Mouse (Mus musculus) forebrain, postnatal 0 days (tissue): ENCODE measurements around the gene Med13. TPM values are rescaled to one million over a fixed set of nuclear protein-coding genes. Genes with fewer than 3 reads are reported as not detected.

Experiments
- ATAC-seq: fragments of 200-750 bp; cut with Nextera tagmentation; 2 replicates; pipeline ENCODE4 v1.8.0; 2017; ENCODE audit warnings: mild to moderate bottlenecking, moderate library complexity
- DNase-seq: peaks from one replicate; pipeline ENCODE4 v3.0.0-alpha.2; 2015
- H3K27ac ChIP-seq: fragments of 300-500 bp; sonication (generic); 2 replicates; pipeline ENCODE4 v1.5.1; 2014; ENCODE audit warnings: low read depth, mild to moderate bottlenecking, antibody characterized with exemption, low read length, moderate library complexity, mixed read lengths
- H3K27me3 ChIP-seq: fragments of 300-500 bp; sonication (generic); 2 replicates; pipeline ENCODE4 v1.6.1; 2014; ENCODE audit warnings: mild to moderate bottlenecking, low read length, mixed read lengths; ENCODE audit not compliant: insufficient read depth
- H3K36me3 ChIP-seq: fragments of 300-500 bp; sonication (generic); 2 replicates; pipeline ENCODE4 v1.6.1; 2014; ENCODE audit warnings: mild to moderate bottlenecking, moderate library complexity; ENCODE audit not compliant: insufficient read depth
- H3K4me1 ChIP-seq: fragments of 300-500 bp; sonication (generic); 2 replicates; pipeline ENCODE4 v1.6.1; 2014; ENCODE audit warnings: antibody characterized with exemption; ENCODE audit not compliant: insufficient read depth
- H3K4me2 ChIP-seq: fragments of 300-500 bp; sonication (generic); 2 replicates; pipeline ENCODE4 v1.6.1; 2014; ENCODE audit warnings: low read depth, mild to moderate bottlenecking, moderate library complexity
- H3K4me3 ChIP-seq: fragments of 300-500 bp; sonication (generic); 2 replicates; pipeline ENCODE4 v1.5.1; 2014; ENCODE audit warnings: low read depth, low read length, mixed read lengths
- H3K9ac ChIP-seq: fragments of 300-500 bp; sonication (generic); 2 replicates; pipeline ENCODE4 v1.6.1; 2014; ENCODE audit warnings: mild to moderate bottlenecking
- H3K9me3 ChIP-seq: fragments of 300-500 bp; sonication (generic); 2 replicates; pipeline ENCODE4 v1.6.1; 2016; ENCODE audit warnings: low read length
- CTCF ChIP-seq: sonication (generic); IDR thresholded peaks from 2 replicates; pipeline ENCODE4 v1.5.1; 2016; ENCODE audit warnings: antibody characterized with exemption, control low read depth, low read depth
- WGBS: fragments of 180-500 bp; shearing (Covaris S2); extraction: QIAGEN DNeasy Blood & Tissue Kit; methylation state at CpG from one replicate; pipeline ENCODE4 v1.1.7; 2014; 5-methylcytosine and 5-hydroxymethylcytosine counted together
- polyA plus RNA-seq: library from polyadenylated mRNA; unstranded; fragments of >200 nt; fragmentation: Nextera tagmentation; extraction: Ambion mirVana; gene quantifications from 2 replicates; pipeline ENCODE4 v1.2.1, GENCODE M21; 2015
- total RNA-seq: library from RNA; depleted of rRNA; stranded (reverse); fragments of >200 nt; gene quantifications from 2 replicates; pipeline ENCODE4 v1.2.3, GENCODE M21; 2014

Gene Med13
- total and polyA plus RNA-seq, 2 experiments from 2014 or later: 5.5 to 54.0 TPM

DNA sequence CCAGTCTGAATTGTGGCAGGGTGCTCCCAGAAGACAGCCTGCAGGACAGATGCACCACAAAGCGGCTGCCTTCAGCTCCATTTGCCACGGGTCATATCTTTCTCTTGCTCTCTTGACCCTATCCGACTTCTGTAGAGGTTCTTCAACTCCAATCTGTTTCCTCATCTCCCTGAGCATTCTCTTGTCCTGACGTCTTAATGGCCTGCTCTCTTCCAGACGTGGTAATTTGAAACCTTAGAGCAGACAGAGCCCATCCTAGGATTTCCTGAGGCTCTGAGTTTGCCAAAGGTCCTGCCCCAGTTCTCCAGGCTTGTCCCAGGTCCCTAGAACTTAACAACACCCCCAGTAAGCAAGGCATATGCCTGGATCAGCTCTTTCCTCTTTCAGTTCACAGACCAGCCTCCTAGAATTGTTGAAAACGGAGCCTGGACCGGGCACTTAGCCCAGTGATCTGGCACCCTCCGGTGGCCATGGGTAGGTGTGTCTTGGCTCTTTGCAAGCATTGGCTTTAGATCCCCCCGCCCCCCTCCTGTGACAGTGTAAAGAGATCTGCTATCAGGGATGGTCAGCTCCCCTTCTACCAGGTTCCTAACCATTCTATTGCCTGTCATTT is 38.2 kb upstream of the Med13 start:
- peak; percentile 61; the same call in 1 of the 2 replicates for ATAC-seq

DNA sequence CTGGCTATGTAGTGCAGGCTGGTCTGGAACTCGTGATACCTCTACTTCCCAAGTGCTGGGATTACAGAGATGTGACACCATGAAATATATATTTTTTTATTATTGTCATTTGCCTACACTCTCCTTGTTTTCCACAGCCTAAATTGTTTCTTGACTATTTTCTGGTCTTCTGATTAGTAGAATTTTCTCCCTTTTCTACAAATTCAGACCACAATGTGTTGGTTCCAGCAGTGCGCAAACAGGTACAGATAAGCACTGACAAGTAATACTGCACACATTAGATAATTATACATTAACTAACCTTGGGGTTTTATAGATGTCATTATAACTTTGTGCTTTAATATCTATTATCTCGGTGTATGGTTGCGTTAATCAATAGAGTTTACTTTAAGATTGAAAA is 37.7 kb upstream of the Med13 start:
- no peak overlapping the region for H3K4me2 ChIP-seq
- H3K27ac ChIP-seq: no peak overlapping the region
- no peak overlapping the region for H3K9ac ChIP-seq
- H3K4me1 ChIP-seq: no peaks in the 10 kb centered on the region
- TF ChIP-seq CTCF: no peak
- no peak overlapping the region for H3K4me3 ChIP-seq
- no peaks in the 10 kb centered on the region for H3K27me3 ChIP-seq
- 90% methylated on average over 4 of the region's 4 CpGs for WGBS
- no peak for ATAC-seq
- H3K9me3 ChIP-seq: no peaks in the 10 kb centered on the region
- no peaks in the 10 kb centered on the region for H3K36me3 ChIP-seq
- DNase-seq: no peak

More for the DNA sequence above, 38.2 kb upstream of the Med13 start:
- peak; percentile 56 for DNase-seq
- Histone ChIP-seq H3K27ac (no peak overlapping the region), H3K27me3 (no peaks in the 10 kb centered on the region), H3K4me3 (no peak overlapping the region), H3K4me1 (no peaks in the 10 kb centered on the region), H3K9me3 (no peaks in the 10 kb centered on the region), H3K4me2 (no peak overlapping the region), H3K36me3 (no peaks in the 10 kb centered on the region), H3K9ac (no peak overlapping the region)
- WGBS: 21% methylated on average over 9 of the region's 9 CpGs
- peak; percentile 48 for TF ChIP-seq CTCF

DNA sequence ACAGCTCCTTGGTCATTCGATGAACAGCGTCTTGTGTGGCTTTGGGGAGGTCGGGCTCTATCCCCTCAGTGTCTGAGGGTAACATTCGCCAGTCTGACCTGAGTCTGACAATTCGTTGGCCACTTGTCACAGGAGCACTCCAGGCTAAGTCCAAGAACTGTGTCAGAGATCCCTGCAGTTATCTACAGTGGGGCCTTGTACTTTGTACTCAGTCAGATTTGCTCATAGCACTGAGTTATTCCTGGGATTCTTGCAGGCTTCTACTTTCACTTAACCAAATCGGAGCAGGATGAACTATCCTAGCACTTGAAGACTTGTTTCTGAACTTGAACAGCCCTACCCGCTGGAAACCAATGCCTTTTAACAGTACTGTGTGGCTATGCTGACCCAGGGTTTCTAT is 34.3 kb upstream of the Med13 start:
- H3K9ac ChIP-seq: no peak overlapping the region
- no peaks in the 10 kb centered on the region for H3K9me3 ChIP-seq
- DNase-seq (no peak), ATAC-seq (no peak)
- H3K4me1 ChIP-seq: 0 out of 2 replicates have a peak, but pooled peaks cover 4% of the 10 kb centered on the region
- WGBS: 88% methylated on average over 7 of the region's 7 CpGs
- no peaks in the 10 kb centered on the region for H3K27me3 ChIP-seq
- H3K36me3 ChIP-seq: no peaks in the 10 kb centered on the region
- no peak for TF ChIP-seq CTCF
- H3K27ac ChIP-seq: no peak overlapping the region
- no peak overlapping the region for H3K4me2 ChIP-seq
- H3K4me3 ChIP-seq: no peak overlapping the region

DNA sequence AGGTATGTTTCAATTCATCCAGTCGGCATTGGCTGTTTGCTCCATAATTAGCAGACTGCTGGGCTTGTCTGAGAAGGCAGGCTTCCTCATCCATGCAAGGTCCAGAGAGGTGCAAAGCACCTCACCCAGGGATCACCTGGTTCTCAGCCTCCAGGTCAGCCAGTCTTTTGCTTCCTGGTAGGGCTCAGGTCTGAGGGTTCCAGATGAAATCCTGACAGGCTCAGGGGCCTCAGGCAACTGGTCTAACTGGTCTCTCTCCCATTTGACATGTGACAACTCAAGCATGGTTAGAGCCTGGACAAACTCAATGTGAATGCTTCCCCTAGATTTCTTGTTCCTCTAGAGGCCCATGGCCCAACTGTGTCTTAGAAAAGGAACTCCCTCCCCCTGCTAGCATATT is 32.9 kb upstream of the Med13 start:
- DNase-seq: no peak
- 0 out of 2 replicates have a peak, but pooled peaks cover 4% of the 10 kb centered on the region for H3K4me1 ChIP-seq
- TF ChIP-seq CTCF: no peak
- H3K27me3 ChIP-seq: no peaks in the 10 kb centered on the region
- H3K9me3 ChIP-seq: no peaks in the 10 kb centered on the region
- WGBS: 34% methylated on average over 1 of the region's 1 CpGs
- H3K9ac ChIP-seq: no peak overlapping the region
- H3K36me3 ChIP-seq: no peaks in the 10 kb centered on the region
- H3K4me2 ChIP-seq: no peak overlapping the region
- H3K27ac ChIP-seq: no peak overlapping the region
- no peak for ATAC-seq
- no peak overlapping the region for H3K4me3 ChIP-seq

DNA sequence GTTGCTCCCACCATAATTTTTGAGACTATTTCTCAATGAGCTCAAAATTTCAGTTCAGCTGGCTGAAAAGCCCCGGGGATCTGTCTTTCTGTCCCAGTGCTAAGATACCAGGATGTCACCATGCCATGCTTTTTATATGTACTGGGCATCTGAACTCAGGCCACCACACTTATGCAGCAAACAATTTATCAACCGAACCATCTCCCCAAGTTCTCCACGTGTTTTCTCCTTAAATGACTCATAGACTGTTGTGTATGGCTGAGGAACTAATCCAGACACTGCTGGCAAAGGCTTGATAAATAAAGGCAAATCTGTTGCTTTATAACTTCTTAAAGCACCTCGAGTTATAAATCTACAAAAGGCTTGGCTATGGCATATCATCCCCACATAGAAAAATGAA is 32.1 kb upstream of the Med13 start:
- H3K4me2 ChIP-seq: no peak overlapping the region
- DNase-seq (no peak), ATAC-seq (no peak)
- no peak for TF ChIP-seq CTCF
- H3K9ac ChIP-seq: no peak overlapping the region
- no peak overlapping the region for H3K4me3 ChIP-seq
- WGBS: 73% methylated on average over 4 of the region's 4 CpGs
- 0 out of 2 replicates have a peak, but pooled peaks cover 4% of the 10 kb centered on the region for H3K4me1 ChIP-seq
- no peaks in the 10 kb centered on the region for H3K27me3 ChIP-seq
- H3K9me3 ChIP-seq: no peaks in the 10 kb centered on the region
- no peak overlapping the region for H3K27ac ChIP-seq
- no peaks in the 10 kb centered on the region for H3K36me3 ChIP-seq

DNA sequence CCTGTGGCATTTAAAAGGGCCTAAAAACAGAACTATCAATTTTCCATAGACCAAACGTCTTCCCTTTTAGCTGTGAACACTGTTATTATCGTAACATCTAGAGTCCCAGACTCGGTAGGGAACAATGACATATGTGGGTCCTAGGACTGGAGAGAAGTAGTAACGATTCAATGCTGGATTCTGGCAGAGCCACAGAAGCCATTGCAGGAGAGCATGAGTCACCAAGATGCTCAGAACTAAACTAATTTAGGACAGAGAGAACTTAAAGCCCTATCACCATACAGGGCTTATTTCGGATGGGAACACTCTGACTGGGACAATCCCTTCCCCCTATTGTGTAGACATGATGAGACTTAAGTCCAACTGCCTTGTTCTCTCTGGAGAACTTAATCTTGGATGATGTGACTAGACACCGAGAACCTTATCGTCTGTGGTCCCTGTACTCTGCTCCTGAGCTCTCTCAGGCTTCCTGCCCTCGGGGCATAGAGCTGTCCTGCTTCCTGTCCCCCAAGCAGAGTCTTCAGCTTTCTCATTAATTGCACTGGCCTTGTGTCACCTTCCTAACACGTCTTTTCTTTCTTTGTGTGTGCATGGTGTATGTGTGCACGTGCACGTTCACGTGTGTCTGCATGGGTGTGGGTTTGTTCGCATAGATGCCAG is 31.5 kb upstream of the Med13 start:
- no peak for TF ChIP-seq CTCF
- ATAC-seq (no peak), DNase-seq (no peak)
- H3K9me3 ChIP-seq: no peaks in the 10 kb centered on the region
- no peak overlapping the region for H3K9ac ChIP-seq
- no peak overlapping the region for H3K4me3 ChIP-seq
- no peak overlapping the region for H3K27ac ChIP-seq
- no peaks in the 10 kb centered on the region for H3K36me3 ChIP-seq
- no peak overlapping the region for H3K4me2 ChIP-seq
- WGBS: 81% methylated on average over 13 of the region's 13 CpGs
- H3K4me1 ChIP-seq: 0 out of 2 replicates have a peak, but pooled peaks cover 4% of the 10 kb centered on the region
- H3K27me3 ChIP-seq: no peaks in the 10 kb centered on the region
